Mouse (Mus musculus): ENCODE measurements around the gene Ing1. TPM values are rescaled to one million over a fixed set of nuclear protein-coding genes. Genes with fewer than 3 reads are reported as not detected.
"Not testable (repeated sequence)": the region's sequence is repeated elsewhere in the genome, so short reads cannot be mapped to it uniquely, and the experiment has no call there.

Ing1 gene
- polyA plus RNA-seq, 1 experiment: 45.5 TPM

DNA sequence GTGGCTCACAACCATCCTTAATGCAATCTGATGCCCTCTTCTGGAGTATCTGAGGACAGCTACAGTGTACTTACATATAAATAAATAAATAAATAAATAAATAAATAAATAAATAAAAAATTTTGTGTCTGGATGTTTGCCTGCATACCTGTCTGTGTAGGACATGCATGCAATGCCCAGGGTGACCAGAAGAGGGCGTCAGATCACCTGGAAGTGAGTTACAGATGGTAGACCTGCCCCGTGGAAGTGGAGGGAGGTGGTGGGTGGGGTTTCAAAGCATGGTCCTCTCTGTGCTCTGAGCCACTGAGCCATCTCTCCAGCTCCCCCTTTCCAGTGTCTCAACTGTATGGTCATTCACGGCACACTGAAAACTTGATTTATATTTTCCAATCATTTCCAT lies 11.0 kb upstream of the Ing1 start:
- no peak overlapping the region for H3K27ac ChIP-seq (ENCODE audit: insufficient read depth, low read length)

DNA sequence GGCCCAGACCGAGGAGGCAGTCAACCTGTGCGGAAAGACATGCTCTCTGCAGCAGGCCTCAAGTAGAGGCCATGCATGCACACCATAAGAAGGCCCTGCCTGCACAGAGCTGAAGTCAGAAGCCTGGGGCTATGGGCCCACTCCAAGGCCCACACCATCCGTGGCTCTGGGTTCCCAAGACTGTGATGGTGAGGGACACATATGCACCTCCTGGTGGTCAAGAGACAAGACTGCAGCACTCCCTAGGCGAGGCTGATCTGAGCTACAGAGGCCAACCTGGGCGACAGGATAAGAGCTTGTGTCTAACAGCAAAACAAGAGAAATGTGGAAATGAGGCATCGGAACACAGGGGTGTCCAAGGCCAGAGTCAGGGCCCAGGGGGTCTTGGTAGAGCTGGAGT lies 8.3 kb upstream of the Ing1 start:
- Histone ChIP-seq H3K27ac (ENCODE audit: insufficient read depth, low read length) (no peak overlapping the region), H3K4me3 (ENCODE audit: insufficient read depth, low read length) (no peak overlapping the region), H3K4me1 (ENCODE audit: control insufficient read depth, insufficient read depth, low read length) (peaks cover 2% of the 10 kb centered on the region; the same call in 1 of the 2 replicates)
- TF ChIP-seq CTCF (IDR thresholded peaks at IDR 0.05; ENCODE audit: extremely low read depth, insufficient read depth, low read length) (no peak; the same call in 1 of the 2 replicates), POLR2A (IDR thresholded peaks at IDR 0.05; ENCODE audit: extremely low read depth, insufficient read depth, low read length) (no peak)

More for the DNA sequence above, 11.0 kb upstream of the Ing1 start:
- Histone ChIP-seq H3K4me1 (ENCODE audit: control insufficient read depth, insufficient read depth, low read length) (no peaks in the 10 kb centered on the region), H3K4me3 (ENCODE audit: insufficient read depth, low read length) (no peak overlapping the region)
- TF ChIP-seq CTCF (IDR thresholded peaks at IDR 0.05; ENCODE audit: extremely low read depth, insufficient read depth, low read length) (peak; percentile 53), POLR2A (IDR thresholded peaks at IDR 0.05; ENCODE audit: extremely low read depth, insufficient read depth, low read length) (no peak)

DNA sequence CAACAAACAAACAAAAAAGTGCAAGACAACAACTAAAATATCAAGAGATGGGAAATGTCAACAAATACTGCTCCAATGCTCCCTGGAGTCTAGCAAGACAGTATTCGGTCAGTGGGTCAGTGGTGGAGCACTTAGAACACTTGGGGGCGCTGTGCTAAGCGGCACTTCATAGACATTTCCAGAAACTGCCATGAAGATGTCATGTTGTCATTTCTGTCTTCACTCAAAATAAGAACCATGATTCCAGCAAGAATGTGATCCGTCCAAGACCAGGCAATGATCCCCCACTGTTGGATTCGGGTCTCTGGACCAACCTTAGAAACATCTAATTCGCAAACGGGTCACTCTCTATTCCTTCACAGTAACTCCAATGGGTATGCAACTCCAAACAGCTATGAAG lies 5.7 kb upstream of the Ing1 start:
- H3K27ac ChIP-seq (ENCODE audit: insufficient read depth, low read length): no peak overlapping the region
- H3K4me3 ChIP-seq (ENCODE audit: insufficient read depth, low read length): peak overlapping the region; percentile 34
- TF ChIP-seq CTCF (IDR thresholded peaks at IDR 0.05; ENCODE audit: extremely low read depth, insufficient read depth, low read length) (peak; percentile 37; the same call in 1 of the 2 replicates), POLR2A (IDR thresholded peaks at IDR 0.05; ENCODE audit: extremely low read depth, insufficient read depth, low read length) (no peak)
- peaks cover 2% of the 10 kb centered on the region; the same call in 1 of the 2 replicates for H3K4me1 ChIP-seq (ENCODE audit: control insufficient read depth, insufficient read depth, low read length)

DNA sequence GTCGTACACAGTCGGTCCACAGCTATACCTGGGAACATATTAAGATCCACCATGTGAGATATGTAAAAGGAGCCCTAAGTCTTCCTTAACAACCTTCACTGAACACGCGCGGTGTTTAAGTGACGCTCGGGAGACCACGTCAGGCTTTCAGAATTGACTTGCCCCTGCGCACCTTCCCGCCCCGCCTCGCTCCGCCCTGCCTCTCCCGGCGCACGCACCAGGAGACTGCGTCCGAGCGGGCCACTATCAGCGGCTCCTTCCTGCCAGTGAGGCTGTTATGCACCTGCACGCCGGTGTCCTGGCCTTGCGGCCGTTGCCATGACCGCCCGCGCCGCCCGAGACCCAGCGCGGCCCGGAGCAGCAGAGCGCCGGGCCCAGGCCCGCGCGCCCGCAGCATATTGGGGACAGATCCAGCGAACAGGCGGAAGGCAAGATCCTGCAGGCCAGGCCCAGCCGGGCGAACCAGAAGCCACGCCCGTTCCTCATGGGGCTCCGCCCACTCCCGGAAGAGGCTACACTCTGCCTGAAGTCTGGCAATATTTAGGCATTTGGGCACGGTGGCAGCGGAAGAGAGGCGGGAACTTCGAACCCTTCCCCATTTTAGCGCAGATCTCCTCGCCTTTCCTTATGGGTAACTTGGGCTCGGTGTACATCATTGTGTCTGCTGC lies 5.0 kb upstream of the Ing1 start, which contains the start of gene Cars2:
Cars2 (minus strand) TSS at position 503 of the 668 bp plus-strand sequence.
- H3K27ac ChIP-seq (ENCODE audit: insufficient read depth, low read length): peak within 1 kb of the TSS; percentile 69; the same call in 1 of the 2 replicates
- peak; percentile 63 for TF ChIP-seq POLR2A (IDR thresholded peaks at IDR 0.05; ENCODE audit: extremely low read depth, insufficient read depth, low read length)
- no peak for TF ChIP-seq CTCF (IDR thresholded peaks at IDR 0.05; ENCODE audit: extremely low read depth, insufficient read depth, low read length)
- peak within 1 kb of the TSS; percentile 34 for H3K4me3 ChIP-seq (ENCODE audit: insufficient read depth, low read length)
- H3K4me1 ChIP-seq (ENCODE audit: control insufficient read depth, insufficient read depth, low read length): peaks cover 2% of the 10 kb centered on the region; the same call in 1 of the 2 replicates

DNA sequence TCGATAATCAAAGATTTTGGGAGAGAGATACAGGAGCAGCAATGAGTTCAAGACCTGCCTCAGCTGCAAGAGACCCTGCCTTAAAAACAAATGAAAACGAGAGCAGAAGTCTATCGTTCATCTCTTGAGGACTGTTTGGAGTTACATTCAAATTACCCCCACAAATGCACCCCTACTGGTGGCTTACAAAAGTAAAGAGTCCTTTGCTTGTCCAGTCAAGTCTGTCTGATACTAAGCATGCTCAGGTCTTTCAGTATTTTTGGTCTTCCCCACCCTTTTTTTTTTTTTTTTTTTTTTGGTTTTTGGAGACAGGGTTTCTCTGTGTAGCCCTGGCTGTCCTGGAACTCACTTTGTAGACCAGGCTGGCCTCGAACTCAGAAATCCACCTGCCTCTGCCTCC lies 3.9 kb upstream of the Ing1 start:
- not testable (repeated sequence) for H3K4me1 ChIP-seq (ENCODE audit: control insufficient read depth, insufficient read depth, low read length); H3K27ac ChIP-seq (ENCODE audit: insufficient read depth, low read length); H3K4me3 ChIP-seq (ENCODE audit: insufficient read depth, low read length)

DNA sequence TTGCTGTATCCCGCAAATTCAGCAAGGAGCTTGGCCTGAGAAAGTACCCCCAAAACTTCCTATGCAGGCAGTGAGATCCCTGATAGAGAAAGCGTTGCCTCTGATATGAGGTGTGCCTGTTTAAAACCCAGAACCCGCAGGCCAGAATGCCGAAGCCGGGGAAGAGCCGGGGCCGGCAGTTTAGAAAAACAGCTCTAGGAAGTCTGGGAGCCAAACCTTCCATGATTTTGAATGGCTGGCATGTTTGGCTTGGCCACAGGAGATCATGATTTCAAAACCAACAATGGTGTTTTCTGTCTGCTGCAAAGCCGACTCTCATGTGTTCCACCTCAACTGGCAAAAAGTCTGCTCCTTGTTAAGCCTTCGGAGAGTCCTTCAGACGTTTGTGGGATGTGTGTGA lies 3.0 kb upstream of the Ing1 start:
- H3K4me3 ChIP-seq (ENCODE audit: insufficient read depth, low read length): no peak overlapping the region
- peaks cover 2% of the 10 kb centered on the region; the same call in 1 of the 2 replicates for H3K4me1 ChIP-seq (ENCODE audit: control insufficient read depth, insufficient read depth, low read length)
- H3K27ac ChIP-seq (ENCODE audit: insufficient read depth, low read length): no peak overlapping the region
- TF ChIP-seq CTCF (IDR thresholded peaks at IDR 0.05; ENCODE audit: extremely low read depth, insufficient read depth, low read length) (no peak), POLR2A (IDR thresholded peaks at IDR 0.05; ENCODE audit: extremely low read depth, insufficient read depth, low read length) (no peak)

DNA sequence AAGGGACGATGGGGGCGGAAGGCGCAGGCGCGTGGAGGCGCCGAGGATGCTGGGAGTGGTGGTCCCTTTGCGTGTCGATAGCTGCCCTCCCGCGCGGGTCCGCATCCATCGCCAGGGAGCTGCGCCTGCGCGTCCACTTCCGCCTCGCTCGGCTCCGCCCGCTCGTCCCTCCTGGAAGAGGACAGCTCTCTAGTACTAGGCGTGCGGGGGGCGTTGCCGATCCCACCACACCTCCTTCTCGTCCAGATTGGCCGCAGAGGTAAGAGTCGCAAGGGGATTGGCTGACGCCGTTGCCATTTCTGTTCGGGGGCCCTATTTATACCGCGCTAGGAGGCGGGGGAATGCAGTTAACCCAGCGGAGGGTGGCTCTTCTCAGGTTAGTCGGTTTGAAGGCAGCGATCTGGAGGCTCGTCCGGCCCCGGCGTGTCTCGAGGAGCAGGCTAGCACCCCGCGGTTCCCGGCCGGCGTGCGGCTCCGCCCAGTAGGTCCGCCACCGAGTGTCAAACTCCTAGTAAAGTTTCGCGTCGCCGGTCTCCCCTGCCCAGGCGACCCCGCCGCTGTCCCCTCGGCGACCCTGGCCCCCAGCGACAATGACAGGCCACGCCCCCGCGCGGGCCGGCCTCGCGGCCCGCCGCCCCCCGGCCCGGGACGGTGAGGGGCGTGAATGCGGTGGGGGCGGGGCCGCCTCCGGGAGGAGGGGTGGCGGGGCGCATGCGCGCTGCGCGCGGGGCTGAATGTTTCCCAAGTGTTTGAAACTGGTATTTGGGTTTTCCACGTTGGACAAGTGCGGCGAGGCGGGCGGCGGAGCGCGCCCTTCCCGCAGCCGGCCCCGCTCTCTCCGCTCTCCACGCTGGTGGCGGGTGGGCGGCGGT lies 585 bp downstream of the Ing1 start:
- TF ChIP-seq POLR2A (IDR thresholded peaks at IDR 0.05; ENCODE audit: extremely low read depth, insufficient read depth, low read length): peak; percentile 99
- TF ChIP-seq CTCF (IDR thresholded peaks at IDR 0.05; ENCODE audit: extremely low read depth, insufficient read depth, low read length): no peak
- peak overlapping the region; percentile 73 for H3K4me3 ChIP-seq (ENCODE audit: insufficient read depth, low read length)
- peak overlapping the region; percentile 97 for H3K27ac ChIP-seq (ENCODE audit: insufficient read depth, low read length)
- no peaks in the 10 kb centered on the region for H3K4me1 ChIP-seq (ENCODE audit: control insufficient read depth, insufficient read depth, low read length)

DNA sequence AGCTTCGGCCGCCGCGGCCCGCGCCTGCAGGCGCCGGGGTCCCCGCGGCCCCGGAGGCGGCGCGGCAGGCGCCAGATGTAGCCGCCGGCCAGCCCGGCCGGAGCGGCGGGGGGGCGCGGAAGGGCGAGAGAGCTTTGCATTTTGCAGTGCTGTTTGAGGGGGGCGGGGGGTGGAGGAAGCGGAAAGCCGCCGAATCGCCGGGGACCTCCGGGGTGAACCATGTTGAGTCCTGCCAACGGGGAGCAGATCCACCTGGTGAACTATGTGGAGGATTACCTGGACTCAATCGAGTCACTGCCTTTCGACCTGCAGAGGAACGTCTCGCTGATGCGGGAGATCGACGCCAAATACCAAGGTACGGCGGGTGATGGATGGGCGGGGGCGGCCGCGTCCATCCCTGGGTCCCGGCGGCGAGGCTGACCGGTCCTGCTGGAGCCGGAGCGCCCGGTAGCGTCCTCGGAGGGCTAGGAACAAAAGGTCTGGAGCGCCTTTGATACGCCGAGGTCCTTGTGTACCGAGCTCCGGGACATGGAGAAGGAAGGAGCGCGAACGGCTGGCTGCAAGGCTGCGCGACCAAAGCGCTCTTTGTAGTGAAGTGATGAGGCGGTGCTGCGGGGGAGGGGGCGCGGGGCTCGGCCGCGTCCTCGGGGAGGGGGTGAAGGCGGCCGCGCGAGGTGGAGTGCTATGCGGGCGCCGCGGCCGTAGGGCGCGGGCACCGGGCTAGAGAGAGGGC lies 1.5 kb downstream of the Ing1 start:
- H3K4me3 ChIP-seq (ENCODE audit: insufficient read depth, low read length): peak overlapping the region; percentile 73
- H3K27ac ChIP-seq (ENCODE audit: insufficient read depth, low read length): peak overlapping the region; percentile 78
- H3K4me1 ChIP-seq (ENCODE audit: control insufficient read depth, insufficient read depth, low read length): no peaks in the 10 kb centered on the region
- TF ChIP-seq POLR2A (IDR thresholded peaks at IDR 0.05; ENCODE audit: extremely low read depth, insufficient read depth, low read length) (peak; percentile 16; the same call in 1 of the 2 replicates), CTCF (IDR thresholded peaks at IDR 0.05; ENCODE audit: extremely low read depth, insufficient read depth, low read length) (no peak)

DNA sequence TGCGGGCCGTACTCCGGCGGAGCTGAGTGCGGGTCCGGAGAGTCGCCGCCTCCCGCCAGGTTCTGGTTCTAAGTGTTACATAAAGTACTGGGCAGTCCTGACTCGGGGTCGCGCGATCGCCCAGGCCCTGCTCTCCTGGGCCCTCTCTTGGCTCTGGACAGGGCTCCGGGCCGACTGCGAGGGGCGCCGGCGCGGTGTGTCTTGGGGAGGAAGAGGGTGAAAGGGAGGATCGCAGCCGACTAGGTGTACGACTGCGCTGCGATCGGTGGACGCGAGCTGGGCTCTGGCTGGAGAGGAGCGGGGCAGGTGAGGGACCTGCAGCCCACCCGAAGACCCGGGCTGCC lies 2.0 kb downstream of the Ing1 start:
- Histone ChIP-seq H3K4me1 (ENCODE audit: control insufficient read depth, insufficient read depth, low read length) (no peaks in the 10 kb centered on the region), H3K4me3 (ENCODE audit: insufficient read depth, low read length) (peak overlapping the region; percentile 73), H3K27ac (ENCODE audit: insufficient read depth, low read length) (peak overlapping the region; percentile 73)
- TF ChIP-seq POLR2A (IDR thresholded peaks at IDR 0.05; ENCODE audit: extremely low read depth, insufficient read depth, low read length): no peak
- no peak for TF ChIP-seq CTCF (IDR thresholded peaks at IDR 0.05; ENCODE audit: extremely low read depth, insufficient read depth, low read length)
